Mouse (Mus musculus) neural tube, embryonic 15.5 days (tissue): Measurements from ENCODE around the gene Naalad2. TPM values are rescaled to one million over a fixed set of nuclear protein-coding genes. Genes with fewer than 3 reads are reported as not detected.
"Not testable (repeated sequence)": the region's sequence is repeated elsewhere in the genome, so short reads cannot be mapped to it uniquely, and the experiment has no call there.

ENCODE experiments used
- ATAC-seq: fragments of 200-750 bp; cut with Nextera tagmentation; 2 replicates; pipeline ENCODE4 v1.8.0; 2017; ENCODE audit warnings: mild to moderate bottlenecking, moderate TSS enrichment, moderate library complexity; ENCODE audit not compliant: low FRiP score
- H3K27ac ChIP-seq: fragments of 300-500 bp; sonication (generic); replicated peaks from 2 replicates; pipeline ENCODE4 v1.5.1; 2015; ENCODE audit warnings: mild to moderate bottlenecking, inconsistent platforms
- H3K27me3 ChIP-seq: fragments of 300-500 bp; sonication (generic); replicated peaks from 2 replicates; pipeline ENCODE4 v1.6.1; 2015; ENCODE audit warnings: inconsistent platforms
- H3K36me3 ChIP-seq: fragments of 300-500 bp; sonication (generic); 2 replicates; pipeline ENCODE4 v1.6.1; 2015; ENCODE audit warnings: inconsistent platforms
- H3K4me1 ChIP-seq: fragments of 300-500 bp; sonication (generic); 2 replicates; pipeline ENCODE4 v1.6.1; 2015; ENCODE audit warnings: inconsistent platforms
- H3K4me2 ChIP-seq: fragments of 300-500 bp; sonication (generic); 2 replicates; pipeline ENCODE4 v1.6.1; 2015; ENCODE audit warnings: inconsistent platforms, mild to moderate bottlenecking, moderate library complexity
- H3K4me3 ChIP-seq: fragments of 300-500 bp; sonication (generic); replicated peaks from 2 replicates; pipeline ENCODE4 v1.5.1; 2015; ENCODE audit warnings: mild to moderate bottlenecking, inconsistent platforms
- H3K9ac ChIP-seq: fragments of 300-500 bp; sonication (generic); replicated peaks from 2 replicates; pipeline ENCODE4 v1.6.1; 2015; ENCODE audit warnings: mild to moderate bottlenecking, inconsistent platforms
- H3K9me3 ChIP-seq: fragments of 300-500 bp; sonication (generic); replicated peaks from 2 replicates; pipeline ENCODE4 v1.6.1; 2016; ENCODE audit warnings: inconsistent platforms
- WGBS: fragments of 180-500 bp; shearing (Covaris S2); methylation state at CpG from one replicate; pipeline ENCODE4 v1.1.7; 2015; ENCODE audit warnings: mixed read lengths; 5-methylcytosine and 5-hydroxymethylcytosine counted together
- polyA plus RNA-seq: library from polyadenylated mRNA; unstranded; fragments of >200 nt; fragmentation: Nextera tagmentation; extraction: Ambion mirVana; gene quantifications from 2 replicates; pipeline ENCODE4 v1.2.1, GENCODE M21; 2015

Gene Naalad2
- polyA plus RNA-seq = 1.6 and 2.1 TPM in 2 replicates

GRCm38 (mm10) chr9:18402895-18403294, at the start of gene Naalad2:
Gene Naalad2 (minus strand): TSS chr9:18402995.
- not testable (repeated sequence) for ATAC-seq, H3K36me3 ChIP-seq, H3K4me1 ChIP-seq, H3K27ac ChIP-seq, H3K9me3 ChIP-seq, H3K27me3 ChIP-seq, H3K9ac ChIP-seq, H3K4me2 ChIP-seq, H3K4me3 ChIP-seq
- WGBS = 82% methylated on average over 2 of the region's 2 CpGs

DNA sequence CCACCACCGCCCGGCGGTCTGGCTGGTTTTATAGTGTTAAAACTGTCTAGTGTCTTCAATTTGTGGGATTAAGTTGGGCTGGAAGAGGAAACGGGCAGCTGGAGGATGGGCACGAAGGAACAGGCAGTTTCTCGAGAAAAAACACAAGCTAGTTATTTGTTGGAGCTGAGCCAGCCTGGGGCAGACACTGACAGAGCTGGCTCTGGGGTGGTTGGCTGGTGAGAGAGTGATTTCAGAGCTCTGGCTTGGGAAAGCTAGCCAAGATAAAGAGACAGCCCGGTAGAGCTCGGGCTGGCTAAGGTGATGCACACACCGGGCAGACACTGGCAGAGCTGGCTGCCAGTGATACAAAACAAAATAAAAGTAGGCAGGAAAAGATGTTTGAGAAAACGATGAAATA, 28.9 kb upstream of the Naalad2 start:
- no peak for ATAC-seq
- H3K4me3 ChIP-seq = no peak overlapping the region

DNA sequence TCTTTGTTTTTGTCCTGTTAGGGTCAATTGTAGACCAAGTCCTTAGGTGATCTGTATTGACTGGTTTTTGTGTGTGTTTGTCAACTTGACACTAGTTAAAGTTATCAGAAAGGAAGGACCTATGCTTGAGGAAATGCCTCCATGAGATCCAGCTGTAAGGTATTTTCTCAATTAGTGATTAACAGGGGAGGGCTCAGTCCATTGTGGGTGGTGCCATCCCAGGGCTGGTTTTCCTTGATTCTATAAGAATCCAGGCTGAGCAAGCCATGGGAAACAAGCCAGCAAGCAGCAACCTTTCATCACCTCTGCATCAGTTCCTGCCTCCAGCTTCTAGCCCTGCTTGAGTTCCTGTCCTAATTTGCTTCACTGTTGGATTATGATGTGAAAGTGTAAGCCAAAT, 27.6 kb upstream of the Naalad2 start, which contains the start of gene Mbd3l2:
Gene Mbd3l2 (plus strand): TSS at position 301 of the 400 bp plus-strand sequence.
- Histone ChIP-seq H3K36me3 (no peaks in the 10 kb centered on the region), H3K4me3 (no peak within 1 kb of the TSS), H3K9ac (no peak within 1 kb of the TSS), H3K27ac (no peak within 1 kb of the TSS), H3K27me3 (no peaks in the 10 kb centered on the region), H3K4me1 (no peaks in the 10 kb centered on the region), H3K9me3 (no peaks in the 10 kb centered on the region), H3K4me2 (no peak within 1 kb of the TSS)
- no peak for ATAC-seq

More for the DNA sequence above, 28.9 kb upstream of the Naalad2 start:
- no peak overlapping the region for H3K9ac ChIP-seq
- H3K27ac ChIP-seq = no peak overlapping the region
- WGBS = 81% methylated on average over 10 of the region's 10 CpGs
- H3K4me2 ChIP-seq = no peak overlapping the region
- H3K4me1 ChIP-seq = no peaks in the 10 kb centered on the region
- H3K27me3 ChIP-seq = no peaks in the 10 kb centered on the region
- no peaks in the 10 kb centered on the region for H3K9me3 ChIP-seq
- H3K36me3 ChIP-seq = no peaks in the 10 kb centered on the region

DNA sequence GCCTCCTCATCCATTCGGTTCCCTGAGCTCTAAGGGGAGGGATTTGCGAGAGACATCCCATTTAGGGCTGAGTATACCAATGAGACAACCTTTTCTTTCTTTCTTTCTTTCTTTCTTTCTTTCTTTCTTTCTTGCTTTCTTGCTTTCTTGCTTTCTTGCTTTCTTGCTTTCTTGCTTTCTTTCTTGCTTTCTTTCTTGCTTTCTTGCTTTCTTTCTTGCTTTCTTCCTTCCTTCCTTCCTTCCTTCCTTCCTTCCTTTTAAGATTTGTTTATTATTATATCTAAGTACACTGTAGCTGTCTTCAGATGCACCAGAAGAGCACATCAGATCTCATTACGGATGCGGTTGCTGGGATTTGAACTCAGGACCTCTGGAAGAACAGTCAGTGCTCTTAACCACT, 9.6 kb upstream of the Naalad2 start:
- not testable (repeated sequence) for H3K4me1 ChIP-seq, H3K36me3 ChIP-seq, H3K4me3 ChIP-seq, ATAC-seq, H3K4me2 ChIP-seq, H3K9me3 ChIP-seq, H3K9ac ChIP-seq, H3K27ac ChIP-seq, H3K27me3 ChIP-seq
- WGBS = 90% methylated on average over 4 of the region's 4 CpGs

- H3K4me1 ChIP-seq = no peaks in the 10 kb centered on the region
- H3K9me3 ChIP-seq = no peaks in the 10 kb centered on the region
- no peaks in the 10 kb centered on the region for H3K36me3 ChIP-seq
- H3K27ac ChIP-seq = no peak within 1 kb of the TSS
- WGBS = 89% methylated on average over 1 of the region's 1 CpGs
- no peak within 1 kb of the TSS for H3K4me2 ChIP-seq
- H3K4me3 ChIP-seq = no peak within 1 kb of the TSS
- no peak for ATAC-seq
- H3K27me3 ChIP-seq = no peaks in the 10 kb centered on the region
- H3K9ac ChIP-seq = no peak within 1 kb of the TSS
Measured at GRCm38 (mm10) chr9:18404118-18404517, 1.3 kb upstream of the Naalad2 start, which contains the start of gene Ubtfl1. Gene Ubtfl1 (plus strand): TSS chr9:18404418.

DNA sequence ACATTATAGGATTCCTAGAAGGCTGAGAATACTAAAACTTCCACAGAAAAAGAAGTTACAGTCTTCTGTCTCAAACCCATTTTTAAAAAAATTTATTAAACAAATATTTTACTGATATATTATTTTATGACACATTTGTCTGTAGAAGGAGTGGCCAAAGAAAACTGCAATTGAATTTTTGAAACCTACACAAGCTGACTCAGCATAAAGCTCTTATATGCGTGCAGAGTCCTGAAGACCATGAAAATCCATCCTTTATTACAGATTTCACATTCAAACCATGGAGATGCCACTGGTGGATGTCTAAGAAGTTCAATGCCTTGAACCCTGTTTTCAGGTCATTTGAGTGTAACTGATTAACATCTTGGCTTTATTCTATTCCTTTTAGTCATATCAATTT, 3.2 kb downstream of the Naalad2 start:
- Histone ChIP-seq H3K9ac (no peak overlapping the region), H3K4me1 (no peaks in the 10 kb centered on the region), H3K9me3 (no peaks in the 10 kb centered on the region), H3K36me3 (no peaks in the 10 kb centered on the region), H3K4me2 (no peak overlapping the region), H3K27me3 (no peaks in the 10 kb centered on the region), H3K27ac (no peak overlapping the region), H3K4me3 (no peak overlapping the region)
- WGBS = 63% methylated on average over 1 of the region's 1 CpGs
- ATAC-seq = no peak

GRCm38 (mm10) chr9:18385782-18386181, 17.0 kb downstream of the Naalad2 start:
- H3K36me3 ChIP-seq = no peaks in the 10 kb centered on the region
- 37% methylated on average over 6 of the region's 6 CpGs for WGBS
- no peak overlapping the region for H3K27ac ChIP-seq
- no peak overlapping the region for H3K4me2 ChIP-seq
- no peak overlapping the region for H3K9ac ChIP-seq
- no peaks in the 10 kb centered on the region for H3K27me3 ChIP-seq
- no peaks in the 10 kb centered on the region for H3K9me3 ChIP-seq
- no peaks in the 10 kb centered on the region for H3K4me1 ChIP-seq
- ATAC-seq = no peak
- no peak overlapping the region for H3K4me3 ChIP-seq

GRCm38 (mm10) chr9:18373026-18373425, 29.8 kb downstream of the Naalad2 start:
- H3K27ac ChIP-seq, H3K9ac ChIP-seq, H3K4me1 ChIP-seq, H3K4me3 ChIP-seq, H3K4me2 ChIP-seq, ATAC-seq, H3K9me3 ChIP-seq, H3K36me3 ChIP-seq, H3K27me3 ChIP-seq: not testable (repeated sequence)
- WGBS = 91% methylated on average over 1 of the region's 1 CpGs

DNA sequence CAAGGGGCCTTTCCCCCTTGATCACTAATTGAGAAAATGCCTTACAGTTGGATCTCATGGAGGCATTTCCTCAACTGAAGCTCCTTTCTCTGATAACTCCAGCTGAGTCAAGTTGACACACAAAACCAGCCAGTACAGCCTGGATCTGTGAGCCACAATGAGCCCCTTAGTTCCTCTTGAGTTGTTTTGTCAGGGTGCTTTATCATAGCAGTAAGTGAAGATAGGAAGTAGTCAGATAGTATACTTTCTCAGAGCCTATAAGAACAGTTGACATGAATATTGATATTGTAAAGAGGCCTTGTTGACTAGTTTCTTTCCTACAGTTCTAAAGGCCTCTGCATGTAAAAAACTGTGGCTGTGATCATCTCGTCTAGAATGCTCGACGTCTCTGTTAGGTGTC, 82.8 kb downstream of the Naalad2 start:
- Histone ChIP-seq H3K36me3 (0 out of 2 replicates have a peak, but pooled peaks cover 10% of the 10 kb centered on the region), H3K9me3 (no peaks in the 10 kb centered on the region), H3K4me1 (no peaks in the 10 kb centered on the region), H3K27me3 (no peaks in the 10 kb centered on the region), H3K4me3 (no peak overlapping the region), H3K27ac (no peak overlapping the region), H3K4me2 (no peak overlapping the region), H3K9ac (no peak overlapping the region)
- no peak for ATAC-seq
- 94% methylated on average over 3 of the region's 3 CpGs for WGBS

- no peak overlapping the region for H3K4me2 ChIP-seq
- no peak overlapping the region for H3K4me3 ChIP-seq
- no peaks in the 10 kb centered on the region for H3K27me3 ChIP-seq
- ATAC-seq = peak; percentile 45; the same call in 1 of the 2 replicates
- no peaks in the 10 kb centered on the region for H3K9me3 ChIP-seq
- WGBS = 94% methylated on average over 6 of the region's 6 CpGs
- H3K4me1 ChIP-seq = peaks cover 10% of the 10 kb centered on the region
- no peak overlapping the region for H3K27ac ChIP-seq
- H3K36me3 ChIP-seq = peaks cover 43% of the 10 kb centered on the region
- no peak overlapping the region for H3K9ac ChIP-seq
Measured at GRCm38 (mm10) chr9:18298301-18298700, 104.5 kb downstream of the Naalad2 start.

- ATAC-seq = no peak
- H3K9me3 ChIP-seq = no peaks in the 10 kb centered on the region
- H3K27me3 ChIP-seq = no peaks in the 10 kb centered on the region
- H3K4me1 ChIP-seq = peaks cover 15% of the 10 kb centered on the region
- H3K4me3 ChIP-seq = peak overlapping the region; percentile 94
- peak overlapping the region; percentile 98 for H3K9ac ChIP-seq
- WGBS = 49% methylated on average over 6 of the region's 6 CpGs
- peak overlapping the region; percentile 77 for H3K4me2 ChIP-seq
- 0 out of 2 replicates have a peak overlapping the region, but pooled peaks have one; percentile 89 for H3K27ac ChIP-seq
- peaks cover 6% of the 10 kb centered on the region for H3K36me3 ChIP-seq
Measured at GRCm38 (mm10) chr9:18293026-18293781, 109.6 kb downstream of the Naalad2 start.

DNA sequence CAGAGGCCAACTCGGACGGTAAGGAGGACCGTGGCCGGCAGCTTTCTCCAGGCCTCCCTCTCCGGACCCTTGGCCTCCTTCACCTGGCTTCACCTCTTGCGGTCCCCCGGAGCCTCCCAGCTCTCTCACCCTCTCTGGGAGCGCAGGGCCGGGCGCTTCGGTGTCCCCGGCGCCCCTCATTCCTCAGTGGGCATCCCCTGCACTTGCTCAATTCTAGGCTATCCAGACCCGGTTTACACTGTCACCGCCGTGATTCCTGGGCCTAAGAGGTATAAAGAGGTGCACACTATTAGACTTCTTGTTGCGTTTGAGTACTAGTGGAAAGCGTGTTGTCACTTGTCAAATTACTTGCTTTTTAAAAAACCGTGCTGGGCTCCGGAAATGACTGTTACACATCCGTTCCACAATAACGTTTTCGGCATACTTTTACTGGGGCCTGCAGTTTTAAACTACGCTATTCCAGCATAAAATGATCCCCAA, 110.3 kb downstream of the Naalad2 start:
- ATAC-seq = peak; percentile 71
- H3K9ac ChIP-seq = peak overlapping the region; percentile 98
- peaks cover 15% of the 10 kb centered on the region for H3K4me1 ChIP-seq
- peak overlapping the region; percentile 94 for H3K4me3 ChIP-seq
- peak overlapping the region; percentile 77 for H3K4me2 ChIP-seq
- H3K27me3 ChIP-seq = no peaks in the 10 kb centered on the region
- H3K36me3 ChIP-seq = peaks cover 3% of the 10 kb centered on the region; the same call in 1 of the 2 replicates
- peak overlapping the region; percentile 89 for H3K27ac ChIP-seq
- 1% methylated on average over 24 of the region's 24 CpGs for WGBS
- no peaks in the 10 kb centered on the region for H3K9me3 ChIP-seq
